Mouse (Mus musculus): ENCODE data around the gene Map3k5.

GRCm38 (mm10) chr10:20090171-20090570 is 155.9 kb downstream of the Map3k5 start:
- TF ChIP-seq POLR2A (IDR thresholded peaks at IDR 0.05; ENCODE audit: low read depth, low read length) (no peak), CTCF (IDR thresholded peaks at IDR 0.05; ENCODE audit: extremely low read depth, insufficient read depth, insufficient read length, insufficient replicate concordance) (no peak)

Data from spleen, adult 2 months (tissue).